Mouse (Mus musculus) bone marrow, adult 2 months (tissue): ENCODE results near the gene 4932438H23Rik. TPM values are rescaled to one million over a fixed set of nuclear protein-coding genes. Genes with fewer than 3 reads are reported as not detected.

Experiments
- H3K27ac ChIP-seq: fragments of 200-500 bp; 2 replicates; pipeline ENCODE4 v1.5.1; 2012; ENCODE audit warnings: low read depth, mild to moderate bottlenecking, control low read depth, inconsistent platforms, low read length; ENCODE audit not compliant: control insufficient read depth, poor library complexity, insufficient read depth
- H3K4me1 ChIP-seq: fragments of 200-500 bp; 2 replicates; pipeline ENCODE4 v1.6.1; 2011; ENCODE audit warnings: low read length; ENCODE audit not compliant: control insufficient read depth, insufficient read depth
- H3K4me3 ChIP-seq: fragments of 200-500 bp; replicated peaks from 2 replicates; pipeline ENCODE3; 2011; ENCODE audit warnings: mild to moderate bottlenecking, low read depth, low read length, control low read depth; ENCODE audit not compliant: control insufficient read depth
- CTCF ChIP-seq: fragments of 200-500 bp; IDR thresholded peaks from 2 replicates; pipeline ENCODE4 v1.5.1; 2011; ENCODE audit warnings: low read length, control low read depth; ENCODE audit not compliant: control insufficient read depth, insufficient read depth
- POLR2A ChIP-seq: fragments of 200-500 bp; IDR thresholded peaks from 2 replicates; pipeline ENCODE4 v1.6.1; 2011; ENCODE audit warnings: low read depth, mild to moderate bottlenecking, control low read depth, low read length, borderline replicate concordance; ENCODE audit not compliant: control insufficient read depth
- WGBS: fragments of 180-500 bp; shearing (Covaris S2); methylation state at CpG from one replicate; pipeline ENCODE4 v1.1.7; 2018; 5-methylcytosine and 5-hydroxymethylcytosine counted together
- polyA plus RNA-seq: library from polyadenylated mRNA; stranded (reverse); fragments of >200 nt; gene quantifications from 2 replicates; pipeline ENCODE4 v1.2.4, GENCODE M21; 2011; ENCODE audit warnings: low replicate concordance; ENCODE audit not compliant: missing spikeins, insufficient read depth, insufficient read length

Gene 4932438H23Rik
- not detected in 2 replicates for polyA plus RNA-seq

- H3K4me3 ChIP-seq, result no peak within 1 kb of the TSS
These were observed at the start of gene 4932438H23Rik for GRCm38 (mm10) chr16:91095022-91095421. 4932438H23Rik (minus strand) TSS chr16:91095122.

DNA sequence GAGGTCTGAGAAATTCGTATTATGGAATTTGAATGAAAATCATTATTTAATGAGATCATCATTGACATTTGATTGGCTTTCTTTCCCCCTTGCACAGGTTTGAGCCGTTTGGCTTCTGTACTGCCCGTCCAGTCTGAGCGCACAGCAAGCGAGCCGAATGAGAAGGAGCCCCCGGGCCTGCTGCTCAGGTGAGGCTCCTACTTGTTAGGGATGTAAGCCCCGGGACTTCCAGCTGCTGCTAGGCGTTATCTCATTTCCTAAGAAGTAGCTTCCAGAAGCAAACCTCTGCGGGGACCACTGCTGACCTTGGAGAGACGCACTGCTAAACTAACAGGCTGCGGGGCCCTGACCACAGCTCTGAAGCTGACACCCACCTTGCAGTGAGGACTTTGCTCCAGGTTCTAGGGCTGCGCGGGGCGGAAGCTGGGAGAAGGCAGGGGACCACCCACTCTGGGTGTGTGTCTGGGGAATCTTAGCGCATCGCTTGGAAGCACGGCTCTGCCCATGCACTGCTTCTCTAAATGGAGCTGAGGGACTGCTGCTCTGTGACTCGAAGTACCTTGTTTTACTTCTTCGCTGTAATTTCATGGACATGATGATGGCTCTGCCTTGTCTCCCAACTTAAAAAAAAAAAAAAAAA, 46.2 kb upstream of the 4932438H23Rik start:
- Histone ChIP-seq H3K4me1 (no peaks in the 10 kb centered on the region), H3K27ac (no peak overlapping the region), H3K4me3 (no peak overlapping the region)
- TF ChIP-seq CTCF, result no peak
- no peak for TF ChIP-seq POLR2A
- 61% methylated on average over 20 of the region's 20 CpGs for WGBS

More at GRCm38 (mm10) chr16:91095022-91095421, at the start of gene 4932438H23Rik:
- 80% methylated on average over 8 of the region's 8 CpGs for WGBS
- no peaks in the 10 kb centered on the region; the same call in none of the 2 replicates for H3K4me1 ChIP-seq
- H3K27ac ChIP-seq, result no peak within 1 kb of the TSS
- TF ChIP-seq POLR2A (no peak), CTCF (no peak)

- H3K27ac ChIP-seq, result no peak overlapping the region
- WGBS, result 49% methylated on average over 10 of the region's 10 CpGs
- TF ChIP-seq POLR2A (no peak), CTCF (no peak)
- no peaks in the 10 kb centered on the region for H3K4me1 ChIP-seq
- no peak overlapping the region for H3K4me3 ChIP-seq
These were observed 45.5 kb upstream of the 4932438H23Rik start for GRCm38 (mm10) chr16:91140457-91140856.

GRCm38 (mm10) chr16:91140056-91140455, 45.1 kb upstream of the 4932438H23Rik start:
- 25% methylated on average over 13 of the region's 13 CpGs for WGBS
- Histone ChIP-seq H3K4me1 (no peaks in the 10 kb centered on the region), H3K4me3 (no peak overlapping the region), H3K27ac (no peak overlapping the region)
- TF ChIP-seq POLR2A (no peak), CTCF (no peak)

- no peak for TF ChIP-seq POLR2A
- no peak for TF ChIP-seq CTCF
- Histone ChIP-seq H3K27ac (no peak overlapping the region), H3K4me1 (no peaks in the 10 kb centered on the region), H3K4me3 (no peak overlapping the region)
- 42% methylated on average over 10 of the region's 10 CpGs for WGBS
These were observed 44.6 kb upstream of the 4932438H23Rik start for GRCm38 (mm10) chr16:91139481-91139880.

GRCm38 (mm10) chr16:91138736-91139135, 43.8 kb upstream of the 4932438H23Rik start:
- no peak for TF ChIP-seq POLR2A
- TF ChIP-seq CTCF, result no peak
- WGBS, result 88% methylated on average over 3 of the region's 3 CpGs
- Histone ChIP-seq H3K4me1 (no peaks in the 10 kb centered on the region), H3K4me3 (no peak overlapping the region), H3K27ac (no peak overlapping the region)

- TF ChIP-seq POLR2A (no peak), CTCF (no peak)
- no peak overlapping the region for H3K4me3 ChIP-seq
- WGBS, result 81% methylated on average over 7 of the region's 7 CpGs
These were observed 43.2 kb upstream of the 4932438H23Rik start for GRCm38 (mm10) chr16:91138151-91138550.

GRCm38 (mm10) chr16:91136607-91137006, 41.7 kb upstream of the 4932438H23Rik start:
- H3K4me1 ChIP-seq, result no peaks in the 10 kb centered on the region

More at GRCm38 (mm10) chr16:91138151-91138550, 43.2 kb upstream of the 4932438H23Rik start:
- Histone ChIP-seq H3K4me1 (no peaks in the 10 kb centered on the region), H3K27ac (no peak overlapping the region)

More at GRCm38 (mm10) chr16:91136607-91137006, 41.7 kb upstream of the 4932438H23Rik start:
- no peak overlapping the region for H3K27ac ChIP-seq
- H3K4me3 ChIP-seq, result no peak overlapping the region
- 79% methylated on average over 3 of the region's 3 CpGs for WGBS
- no peak for TF ChIP-seq POLR2A
